Mouse (Mus musculus): ENCODE data around the gene Itgb4. TPM values are rescaled to one million over a fixed set of nuclear protein-coding genes. Genes with fewer than 3 reads are reported as not detected.

The Itgb4 gene
- polyA plus RNA-seq, 2 experiments: 0.11 to 0.17 TPM

GRCm38 (mm10) chr11:116042372-116043138, 68.0 kb downstream of the Itgb4 start:
- Histone ChIP-seq H3K4me3 (ENCODE audit: insufficient read depth in 1 of 2, low read depth in 2 of 2, low read length in 2 of 2) (no peak overlapping the region), H3K9me3 (ENCODE audit: control insufficient read depth, low read length) (no peaks in the 10 kb centered on the region), H3K4me2 (ENCODE audit: low read depth) (no peak overlapping the region), H3K27me3 (ENCODE audit: control insufficient read depth, insufficient read depth, low read length) (no peaks in the 10 kb centered on the region), H3K36me3 (replicated peaks; ENCODE audit: control insufficient read depth, insufficient read depth, low read depth) (peaks cover 35% of the 10 kb centered on the region), H3K4me1 (replicated peaks; ENCODE audit: control insufficient read depth in 2 of 2, insufficient read depth in 2 of 2, low read length in 1 of 2) (0 out of 4 replicates have a peak, but pooled peaks cover 0 to 2% of the 10 kb centered on the region in 2 experiments), H3K9ac (replicated peaks) (no peak overlapping the region), H3K27ac (no peak overlapping the region)
- 58% methylated on average over 5 of the region's 5 CpGs for WGBS (ENCODE audit: insufficient replicate concordance)
- no peak for TF ChIP-seq EP300 (IDR thresholded peaks at IDR 0.05; ENCODE audit: low read depth)
- no peak for TF ChIP-seq CTCF (IDR thresholded peaks at IDR 0.05; ENCODE audit: low read depth)
- no peak for ATAC-seq (ENCODE audit: insufficient read depth)
- no peak for DNase-seq (ENCODE audit: low read depth in 3 of 3, low spot score in 3 of 3)

- TF ChIP-seq EP300 (IDR thresholded peaks at IDR 0.05; ENCODE audit: low read depth): no peak
- no peak for TF ChIP-seq CTCF (IDR thresholded peaks at IDR 0.05; ENCODE audit: low read depth)
- no peaks in the 10 kb centered on the region for H3K27me3 ChIP-seq (ENCODE audit: control insufficient read depth, insufficient read depth, low read length)
- DNase-seq (ENCODE audit: low read depth in 3 of 3, low spot score in 3 of 3) (no peak), ATAC-seq (ENCODE audit: insufficient read depth) (no peak)
- no peaks in the 10 kb centered on the region for H3K9me3 ChIP-seq (ENCODE audit: control insufficient read depth, low read length)
- peaks cover 37% of the 10 kb centered on the region for H3K36me3 ChIP-seq (replicated peaks; ENCODE audit: control insufficient read depth, insufficient read depth, low read depth)
- 79% methylated on average over 1 of the region's 1 CpGs for WGBS (ENCODE audit: insufficient replicate concordance)
- no peak overlapping the region for H3K9ac ChIP-seq (replicated peaks)
- H3K4me1 ChIP-seq (replicated peaks; ENCODE audit: control insufficient read depth in 2 of 2, insufficient read depth in 2 of 2, low read length in 1 of 2): 0 out of 4 replicates have a peak, but pooled peaks cover 0 to 2% of the 10 kb centered on the region in 2 experiments
- H3K4me3 ChIP-seq (ENCODE audit: insufficient read depth in 1 of 2, low read depth in 2 of 2, low read length in 2 of 2): no peak overlapping the region
- no peak overlapping the region for H3K27ac ChIP-seq
- H3K4me2 ChIP-seq (ENCODE audit: low read depth): no peak overlapping the region
These were observed 68.8 kb downstream of the Itgb4 start for GRCm38 (mm10) chr11:116043286-116043685.

GRCm38 (mm10) chr11:116045173-116045572, 70.7 kb downstream of the Itgb4 start:
- peaks cover 35% of the 10 kb centered on the region for H3K36me3 ChIP-seq (replicated peaks; ENCODE audit: control insufficient read depth, insufficient read depth, low read depth)
- no peaks in the 10 kb centered on the region for H3K27me3 ChIP-seq (ENCODE audit: control insufficient read depth, insufficient read depth, low read length)
- 0 out of 4 replicates have a peak, but pooled peaks cover 0 to 2% of the 10 kb centered on the region in 2 experiments for H3K4me1 ChIP-seq (replicated peaks; ENCODE audit: control insufficient read depth in 2 of 2, insufficient read depth in 2 of 2, low read length in 1 of 2)
- no peak for TF ChIP-seq EP300 (IDR thresholded peaks at IDR 0.05; ENCODE audit: low read depth)
- TF ChIP-seq CTCF (IDR thresholded peaks at IDR 0.05; ENCODE audit: low read depth): no peak
- no peak overlapping the region for H3K9ac ChIP-seq (replicated peaks)
- H3K27ac ChIP-seq: no peak overlapping the region
- H3K4me3 ChIP-seq (ENCODE audit: insufficient read depth in 1 of 2, low read depth in 2 of 2, low read length in 2 of 2): no peak overlapping the region
- DNase-seq (ENCODE audit: low read depth in 3 of 3, low spot score in 3 of 3): no peak
- H3K4me2 ChIP-seq (ENCODE audit: low read depth): no peak overlapping the region
- 86% methylated on average over 6 of the region's 6 CpGs for WGBS (ENCODE audit: insufficient replicate concordance)
- H3K9me3 ChIP-seq (ENCODE audit: control insufficient read depth, low read length): no peaks in the 10 kb centered on the region
- no peak for ATAC-seq (ENCODE audit: insufficient read depth)

- Histone ChIP-seq H3K36me3 (replicated peaks; ENCODE audit: control insufficient read depth, insufficient read depth, low read depth) (peaks cover 50% of the 10 kb centered on the region), H3K9ac (replicated peaks) (no peak overlapping the region), H3K27me3 (ENCODE audit: control insufficient read depth, insufficient read depth, low read length) (no peaks in the 10 kb centered on the region), H3K9me3 (ENCODE audit: control insufficient read depth, low read length) (no peaks in the 10 kb centered on the region), H3K4me2 (ENCODE audit: low read depth) (no peak overlapping the region), H3K27ac (no peak overlapping the region), H3K4me3 (ENCODE audit: insufficient read depth in 1 of 2, low read depth in 2 of 2, low read length in 2 of 2) (no peak overlapping the region), H3K4me1 (replicated peaks; ENCODE audit: control insufficient read depth in 2 of 2, insufficient read depth in 2 of 2, low read length in 1 of 2) (peaks cover 0 to 5% of the 10 kb centered on the region in 2 experiments; a peak in 3 of 4 replicates)
- TF ChIP-seq EP300 (IDR thresholded peaks at IDR 0.05; ENCODE audit: low read depth) (no peak), CTCF (IDR thresholded peaks at IDR 0.05; ENCODE audit: low read depth) (no peak)
- 79% methylated on average over 2 of the region's 2 CpGs for WGBS (ENCODE audit: insufficient replicate concordance)
- no peak for DNase-seq (ENCODE audit: low read depth in 3 of 3, low spot score in 3 of 3)
- ATAC-seq (ENCODE audit: insufficient read depth): no peak
These were observed 75.1 kb downstream of the Itgb4 start for GRCm38 (mm10) chr11:116049610-116050009.

GRCm38 (mm10) chr11:116050196-116050595, 75.7 kb downstream of the Itgb4 start:
- no peak overlapping the region for H3K4me2 ChIP-seq (ENCODE audit: low read depth)
- no peak overlapping the region for H3K4me3 ChIP-seq (ENCODE audit: insufficient read depth in 1 of 2, low read depth in 2 of 2, low read length in 2 of 2)
- WGBS (ENCODE audit: insufficient replicate concordance): 86% methylated on average over 4 of the region's 4 CpGs
- DNase-seq (ENCODE audit: low read depth in 3 of 3, low spot score in 3 of 3) (no peak), ATAC-seq (ENCODE audit: insufficient read depth) (no peak)
- no peak for TF ChIP-seq EP300 (IDR thresholded peaks at IDR 0.05; ENCODE audit: low read depth)
- no peak for TF ChIP-seq CTCF (IDR thresholded peaks at IDR 0.05; ENCODE audit: low read depth)
- H3K27me3 ChIP-seq (ENCODE audit: control insufficient read depth, insufficient read depth, low read length): no peaks in the 10 kb centered on the region
- no peak overlapping the region for H3K9ac ChIP-seq (replicated peaks)
- H3K27ac ChIP-seq: no peak overlapping the region
- H3K4me1 ChIP-seq (replicated peaks; ENCODE audit: control insufficient read depth in 2 of 2, insufficient read depth in 2 of 2, low read length in 1 of 2): peaks cover 0 to 5% of the 10 kb centered on the region in 2 experiments; a peak in 3 of 4 replicates
- H3K9me3 ChIP-seq (ENCODE audit: control insufficient read depth, low read length): no peaks in the 10 kb centered on the region
- peaks cover 56% of the 10 kb centered on the region for H3K36me3 ChIP-seq (replicated peaks; ENCODE audit: control insufficient read depth, insufficient read depth, low read depth)

Data from liver, embryonic 14.5 days (tissue).